Mouse (Mus musculus) liver, adult (tissue): ENCODE results near the gene Pfkfb2.
A peak's percentile ranks its signal among the peaks of the same experiment; 100 is the strongest.

Experiments
- GATA4 ChIP-seq: IDR thresholded peaks from 2 replicates; pipeline ENCODE4 v1.6.1; 2014; ENCODE audit warnings: mild to moderate bottlenecking, low read length; ENCODE audit not compliant: insufficient replicate concordance

The Pfkfb2 gene

DNA sequence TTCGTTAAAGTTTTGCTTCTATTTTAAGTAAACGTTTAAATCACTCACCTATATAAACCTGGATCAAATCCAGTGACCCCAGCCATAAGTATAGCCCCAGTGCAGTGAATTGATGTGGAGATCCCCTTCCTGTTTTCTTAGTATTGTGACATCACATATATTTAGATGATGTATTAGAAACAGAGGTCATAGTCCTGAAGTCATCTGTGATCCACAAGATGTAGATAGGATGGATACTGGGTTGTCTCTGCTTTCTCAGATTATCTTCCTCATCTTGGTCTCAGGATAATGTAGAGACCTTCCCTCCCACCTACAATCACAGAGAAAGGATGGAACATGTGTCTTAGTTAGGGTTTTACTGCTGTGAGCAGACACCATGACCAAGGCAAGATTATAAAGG, at the start of gene Pfkfb2:
Pfkfb2 (minus strand) TSS at position 101 of the 400 bp plus-strand sequence.
- TF ChIP-seq GATA4, result no peak

DNA sequence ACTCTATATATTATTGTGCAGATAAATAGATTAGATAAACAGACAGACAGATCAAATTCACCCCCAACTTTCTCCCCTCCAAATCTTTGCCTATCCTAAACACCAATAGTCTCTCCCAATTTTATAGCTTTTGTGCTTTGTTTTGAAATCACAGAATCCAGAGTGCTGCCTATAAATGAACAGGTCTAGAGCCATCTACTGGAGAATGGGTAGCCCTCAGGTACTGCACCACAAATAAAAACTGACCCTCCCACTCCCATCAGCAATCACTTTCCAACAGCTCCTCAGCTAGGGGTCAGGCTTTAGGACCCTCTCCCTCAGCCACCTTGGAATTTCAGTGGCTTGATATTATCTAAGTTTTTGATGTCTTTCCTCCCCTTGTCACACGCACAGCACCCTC, 47.6 kb upstream of the Pfkfb2 start:
- TF ChIP-seq GATA4, result no peak

DNA sequence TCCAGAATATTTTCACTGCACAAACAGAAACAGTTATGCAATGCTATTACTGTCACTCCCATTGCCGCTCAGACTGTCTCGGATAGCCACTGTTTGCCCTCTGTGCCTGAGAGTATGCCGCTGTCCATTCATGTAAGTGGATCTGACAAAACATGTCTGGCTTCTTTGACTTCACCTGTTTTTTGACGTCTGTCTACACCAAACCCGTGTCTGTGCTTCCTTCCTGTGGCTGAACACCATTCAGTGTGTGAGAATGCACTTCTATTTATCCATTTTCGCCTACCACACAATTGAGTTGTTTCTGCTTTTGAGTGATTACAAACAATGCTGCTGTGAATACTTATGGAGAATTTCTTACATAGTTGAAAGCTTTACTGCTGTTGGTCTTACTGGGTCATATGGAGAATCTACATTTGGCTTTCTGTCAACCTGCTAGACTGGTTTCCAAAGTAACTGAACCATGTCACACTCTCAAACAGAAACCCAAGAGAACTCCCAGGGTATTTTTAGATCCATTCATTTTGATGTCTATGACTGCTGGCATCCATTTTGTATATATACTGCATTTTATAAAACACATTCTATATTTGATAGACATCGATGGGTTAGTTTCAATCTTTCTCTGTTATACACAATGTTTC, 46.8 kb upstream of the Pfkfb2 start:
- TF ChIP-seq GATA4, result no peak

DNA sequence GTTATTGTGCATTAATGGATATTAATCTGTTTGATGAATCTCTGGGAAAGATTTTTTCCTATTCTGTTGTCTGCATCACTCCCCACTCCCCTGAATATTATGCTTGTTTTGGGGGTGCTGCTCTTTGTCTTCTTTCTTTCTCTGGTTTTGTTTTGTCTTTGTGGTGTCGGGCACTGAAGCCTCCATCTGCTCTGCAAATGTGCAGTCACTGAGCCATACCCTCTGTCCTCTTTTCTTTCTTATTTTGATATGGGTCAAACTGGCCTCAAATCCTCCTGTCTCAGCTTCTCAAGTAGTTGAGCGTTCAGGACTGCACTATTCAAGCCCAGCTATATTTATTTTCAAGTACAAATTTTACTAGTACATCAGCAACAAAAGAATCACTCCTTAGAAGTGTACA, 46.2 kb upstream of the Pfkfb2 start:
- TF ChIP-seq GATA4, result no peak

DNA sequence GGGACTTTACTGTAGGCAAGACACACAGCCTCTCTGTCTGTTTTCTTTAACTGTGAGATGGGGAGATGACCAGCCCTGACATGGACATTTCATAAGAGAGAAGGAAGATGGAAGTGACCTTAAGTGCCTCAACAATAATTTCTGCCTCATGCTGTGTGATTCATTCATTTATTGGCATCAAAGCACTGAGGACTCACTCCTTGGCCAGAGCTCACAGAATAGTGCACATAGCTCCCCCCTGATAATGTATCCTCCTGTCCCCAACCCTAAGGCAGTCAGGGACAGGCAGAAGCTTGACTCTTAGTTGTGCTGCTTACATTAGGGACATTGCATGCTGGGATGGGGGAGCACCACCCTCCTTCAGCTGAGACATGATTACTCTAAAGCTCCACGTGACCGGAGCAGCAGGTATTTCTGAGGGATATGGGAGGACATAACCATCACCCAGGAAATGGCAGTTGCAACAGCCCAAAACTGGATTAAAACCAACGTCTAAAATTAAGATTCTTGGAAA, 42.0 kb upstream of the Pfkfb2 start:
- no peak for TF ChIP-seq GATA4

DNA sequence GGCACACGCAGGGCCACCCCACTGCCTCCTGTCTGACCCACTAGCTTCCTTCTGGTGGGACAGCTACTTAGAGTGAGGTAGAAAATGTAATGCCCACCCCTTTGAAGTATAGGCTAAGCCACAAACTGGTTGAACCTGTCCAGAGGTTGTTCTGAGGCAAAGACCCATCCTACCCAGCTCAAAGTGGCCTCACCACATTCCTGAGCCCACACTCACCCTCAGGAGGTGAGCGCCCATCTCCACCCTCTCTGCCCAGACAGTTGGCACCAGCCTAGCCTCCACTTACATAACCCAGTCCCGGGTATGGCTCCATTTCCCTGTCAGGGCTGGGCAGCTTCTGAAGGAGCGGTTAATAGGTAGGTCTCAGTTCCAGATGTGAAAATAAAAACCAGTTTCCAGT, 41.4 kb upstream of the Pfkfb2 start:
- TF ChIP-seq GATA4, result no peak

DNA sequence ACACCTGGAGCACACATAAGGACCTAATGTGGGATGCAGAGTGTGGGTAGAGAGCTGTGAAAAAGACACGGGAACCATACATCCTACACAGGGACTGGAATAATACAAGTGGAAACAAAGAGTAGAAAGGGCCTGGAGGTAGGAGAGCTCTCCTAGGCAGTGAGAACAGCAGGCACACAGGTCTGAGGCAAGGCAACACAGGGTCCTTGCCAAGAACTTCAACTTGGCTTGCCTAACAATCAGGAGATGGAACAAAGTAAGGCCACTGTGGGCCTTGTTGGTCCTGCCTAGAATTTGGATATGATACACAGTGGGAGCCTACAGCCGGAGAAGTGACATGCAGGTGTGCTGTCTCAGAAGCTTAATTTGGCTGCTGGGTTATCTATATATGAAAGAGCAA, 40.9 kb upstream of the Pfkfb2 start:
- no peak for TF ChIP-seq GATA4

DNA sequence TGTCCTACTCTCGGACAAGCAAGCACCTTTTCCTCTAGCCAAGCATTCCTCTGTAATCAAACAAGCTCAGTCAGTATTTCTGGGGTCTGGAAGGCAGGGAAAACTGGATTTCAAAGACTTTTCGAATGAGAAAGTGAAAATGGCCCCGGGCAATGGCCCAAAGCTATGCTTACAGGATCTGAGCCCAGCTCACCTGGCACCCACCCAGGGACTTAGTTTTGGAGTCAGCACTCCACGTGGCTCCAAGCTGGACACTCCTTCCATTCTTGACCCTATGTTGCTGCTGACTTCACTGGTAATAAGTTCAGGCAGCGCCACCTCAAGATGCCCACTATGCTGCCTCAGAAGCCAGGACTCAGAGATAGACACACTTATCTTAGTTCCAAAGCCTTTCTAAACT, 38.0 kb upstream of the Pfkfb2 start:
- TF ChIP-seq GATA4, result no peak

DNA sequence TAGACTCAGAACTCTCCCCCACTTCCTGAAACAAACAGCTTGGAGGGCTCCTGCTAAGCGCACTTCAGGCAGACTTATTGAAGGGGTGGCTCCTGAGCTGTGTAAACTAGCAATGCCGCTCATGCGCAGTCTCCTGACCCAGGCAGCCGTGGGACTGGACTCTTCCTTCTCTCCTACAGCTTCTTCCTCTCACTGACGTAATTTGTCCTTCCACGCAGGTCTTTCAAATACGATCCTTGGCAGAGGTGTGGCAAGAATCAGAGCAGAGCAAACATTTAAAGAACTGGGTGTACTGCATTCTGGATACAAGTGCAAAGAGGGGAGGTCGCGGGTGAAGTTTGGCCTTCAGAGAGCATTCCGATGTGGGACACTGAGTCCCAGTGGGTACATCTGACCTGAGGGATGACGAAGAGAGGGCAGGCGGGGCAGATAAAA, 35.0 kb upstream of the Pfkfb2 start:
- TF ChIP-seq GATA4, result no peak

DNA sequence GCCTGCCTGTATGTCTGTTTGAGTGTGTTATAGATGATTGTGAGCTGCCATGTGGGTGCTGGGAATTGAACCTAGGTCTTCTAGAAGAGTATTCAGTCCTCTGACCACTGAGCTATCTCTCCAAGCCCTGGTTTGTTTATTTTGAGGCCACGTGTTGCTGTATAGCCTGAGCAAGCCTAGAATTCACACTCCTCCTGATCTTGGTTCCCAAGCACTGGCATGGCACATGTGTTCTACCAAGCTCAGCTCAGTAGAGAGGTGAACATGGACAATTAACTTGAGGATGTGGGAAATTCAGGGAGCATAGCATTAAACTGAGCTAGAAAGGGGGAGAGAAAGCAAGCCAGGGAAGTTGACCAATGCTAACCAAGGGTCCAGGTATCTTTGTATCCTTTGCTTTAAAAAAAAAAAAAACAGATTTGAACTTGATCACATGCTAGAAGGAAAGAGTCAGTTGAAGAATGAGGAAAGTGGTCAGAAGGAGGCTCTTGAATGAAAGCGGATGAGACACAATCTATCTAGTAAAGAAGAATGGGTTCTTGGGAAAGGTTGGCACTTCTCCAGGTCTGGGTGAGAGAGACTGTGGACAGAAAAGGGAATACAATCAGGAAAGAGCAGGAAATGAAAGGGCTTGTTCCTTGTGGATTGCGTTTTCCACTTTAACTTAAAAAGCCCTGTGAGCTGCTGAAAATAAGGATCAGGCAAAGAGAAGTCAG, 33.1 kb upstream of the Pfkfb2 start:
- no peak for TF ChIP-seq GATA4

DNA sequence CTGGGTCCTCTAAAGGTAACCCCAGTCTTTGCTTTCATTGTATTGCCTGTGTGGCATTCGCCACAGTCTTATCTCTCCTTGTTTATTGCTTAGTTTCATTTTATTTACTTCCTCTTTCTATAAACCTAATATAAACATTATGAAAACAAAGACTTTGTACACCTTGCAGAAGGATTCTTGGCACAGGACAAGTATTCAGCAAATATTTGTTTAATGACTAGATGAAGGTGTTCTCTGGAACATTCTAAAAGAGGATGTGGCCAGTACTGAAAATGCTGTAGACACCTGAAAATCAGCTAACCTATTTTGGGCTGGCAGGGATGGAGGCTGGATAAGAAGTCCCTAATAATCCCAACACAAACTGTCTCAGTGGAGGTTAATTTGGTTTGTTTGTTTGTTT, 32.5 kb upstream of the Pfkfb2 start:
- peak; percentile 35; the same call in 1 of the 2 replicates for TF ChIP-seq GATA4

DNA sequence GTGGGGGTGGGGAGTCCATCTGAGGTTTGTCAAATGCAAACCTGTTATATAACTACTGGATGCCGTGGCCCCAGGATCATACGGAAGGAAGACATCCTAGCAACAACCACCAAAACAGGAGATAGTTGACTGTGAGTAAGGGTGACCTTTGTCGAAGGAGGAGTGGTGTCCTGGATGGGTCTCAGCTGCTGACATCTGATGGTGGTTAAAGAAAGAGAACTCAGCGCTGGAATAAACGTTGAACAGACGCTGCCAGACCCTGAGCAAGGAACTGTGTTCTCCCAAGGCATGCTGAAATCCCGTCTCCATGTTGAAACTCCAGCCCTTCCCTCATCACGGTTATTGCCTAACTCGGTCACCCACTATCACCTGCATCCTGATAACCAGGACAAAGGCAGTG, 30.6 kb upstream of the Pfkfb2 start:
- no peak for TF ChIP-seq GATA4

DNA sequence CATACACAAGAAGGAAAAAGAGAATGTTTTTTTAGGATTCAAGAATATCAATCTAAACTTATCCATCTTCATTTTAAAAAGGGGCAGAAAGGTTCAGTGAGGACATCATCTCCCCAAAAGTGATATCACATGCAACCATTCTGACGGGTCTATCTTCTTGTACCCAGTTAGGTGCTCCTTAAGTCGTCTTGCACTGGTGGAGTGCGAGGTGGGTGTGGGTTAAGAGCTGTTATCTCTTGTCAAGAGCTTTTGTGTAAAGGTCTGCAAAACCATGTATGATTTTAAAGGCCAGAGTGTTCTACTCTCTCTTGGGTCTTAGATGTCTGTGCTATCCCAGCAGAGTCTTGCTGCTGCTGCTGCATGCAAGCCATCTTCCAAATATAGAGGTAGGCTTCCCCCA, 17.8 kb upstream of the Pfkfb2 start:
- TF ChIP-seq GATA4, result no peak

DNA sequence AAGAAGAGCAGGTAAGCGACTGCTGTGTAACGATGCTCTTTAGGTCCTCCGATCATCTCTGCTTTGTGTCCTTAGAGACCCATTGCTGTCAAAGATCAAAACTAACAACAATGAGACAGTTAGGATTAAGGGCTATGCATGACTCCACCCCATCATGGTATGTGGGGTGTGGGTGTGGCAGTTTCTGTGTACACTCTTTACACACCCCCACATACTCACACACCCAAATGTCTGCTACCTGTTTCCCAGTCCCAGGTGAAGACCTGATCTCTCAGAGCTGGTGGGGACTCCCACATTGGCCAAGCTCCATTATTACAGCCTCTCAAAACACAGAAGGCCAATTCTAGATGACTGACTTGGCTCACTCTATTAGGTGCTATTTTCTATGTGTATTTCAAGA, 16.5 kb upstream of the Pfkfb2 start:
- no peak for TF ChIP-seq GATA4

DNA sequence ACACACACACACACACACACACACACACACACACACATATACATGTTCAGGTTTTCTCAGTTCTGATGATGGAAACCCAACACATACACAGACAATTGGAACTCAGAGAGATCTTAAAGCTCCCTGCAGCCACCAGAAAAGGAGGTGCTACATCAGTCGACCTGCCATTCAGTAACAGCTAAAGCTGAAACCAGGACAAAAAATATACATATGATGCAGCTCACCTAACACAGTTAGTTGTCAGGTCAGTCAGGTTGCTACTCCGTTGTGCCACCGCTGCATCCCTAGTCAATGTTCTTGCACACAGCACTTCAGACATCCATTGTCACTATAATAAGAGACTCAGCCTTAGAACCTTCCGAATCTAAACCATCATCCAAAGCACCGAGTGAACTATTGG, 15.9 kb upstream of the Pfkfb2 start:
- no peak for TF ChIP-seq GATA4

DNA sequence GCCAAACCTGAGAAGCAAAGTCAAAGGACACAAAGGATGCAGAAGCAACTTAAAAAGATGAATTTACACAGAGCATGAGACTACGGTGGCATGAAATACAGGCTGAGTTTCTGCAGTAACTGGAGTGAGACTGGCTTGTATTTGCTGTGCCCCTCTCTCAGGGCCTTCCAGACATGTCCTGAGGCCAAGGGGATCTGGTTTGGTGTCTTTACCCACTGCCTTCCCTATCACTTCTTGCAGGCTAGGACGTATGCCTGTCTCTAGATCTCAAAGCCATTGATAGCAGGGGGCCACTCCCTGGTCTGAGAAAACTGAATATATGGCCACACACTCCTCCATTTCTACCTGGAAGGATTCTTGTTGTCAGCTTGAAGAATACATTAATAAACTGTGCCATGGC, 15.2 kb upstream of the Pfkfb2 start:
- no peak for TF ChIP-seq GATA4

DNA sequence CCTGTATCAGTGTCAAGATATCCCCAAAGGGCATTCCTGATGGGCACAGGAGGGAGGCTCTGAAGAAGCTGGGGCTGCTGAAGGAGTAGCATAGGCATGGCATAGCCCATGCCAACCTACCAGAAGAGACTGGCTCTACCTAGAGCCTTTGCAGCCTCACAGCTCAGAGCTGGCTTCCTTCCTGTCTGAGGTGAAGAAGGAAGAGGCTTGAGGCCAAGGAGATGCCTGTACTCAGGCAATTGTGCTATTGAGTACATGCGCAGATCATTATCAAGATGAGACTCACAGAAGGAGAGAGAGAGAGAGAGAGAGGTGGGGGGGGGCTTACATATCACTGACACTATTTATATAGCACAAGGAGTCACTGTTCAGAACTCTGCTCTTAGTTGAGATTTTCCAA, 14.7 kb upstream of the Pfkfb2 start:
- TF ChIP-seq GATA4, result no peak
